10 mouse cellular contexts compared by ENCODE assay signal in genomic region chr17:63145311-63145741, GRCm38 (mm10).
DNase-seq lines count a peak whose midpoint lies in the region; ATAC-seq and TF ChIP-seq lines count a peak whose summit lies in the region.
"Had no signal": no experiment of that assay in that cellular context is flagged by ENCODE, and none has a peak within 500 bp of the region (broad histone marks: within the 10 kb centered on the region; RNA-seq: fewer than 3 reads in every experiment).

No protein-coding gene starts in this region.

- H3K27me3 ChIP-seq in embryonic facial prominence, embryonic 12.5 days: no peaks in the 10 kb centered on the region
- no peaks in the 10 kb centered on the region for H3K27me3 ChIP-seq in hindbrain, embryonic 14.5 days (ENCODE audit: control insufficient read depth, insufficient read depth, low read length)
- H3K27me3 ChIP-seq in neural tube, embryonic 14.5 days (ENCODE audit: control insufficient read depth, insufficient read depth, low read length): no peaks in the 10 kb centered on the region
- H3K27me3 ChIP-seq in liver, embryonic 12.5 days (replicated peaks): no peaks in the 10 kb centered on the region

- no peak overlapping the region for H3K9ac ChIP-seq in embryonic facial prominence, embryonic 12.5 days
- H3K9ac ChIP-seq in hindbrain, embryonic 14.5 days: 0 out of 2 replicates have a peak overlapping the region, but pooled peaks have one; percentile 22
- H3K9ac ChIP-seq in neural tube, embryonic 14.5 days (replicated peaks; ENCODE audit: low read depth, low read length): 0 out of 2 replicates have a peak overlapping the region, but pooled peaks have one; percentile 32
- H3K9ac ChIP-seq in liver, embryonic 12.5 days: no peak overlapping the region
- H3K9ac ChIP-seq: lung, embryonic 14.5 days had no signal

- no peak overlapping the region for H3K4me3 ChIP-seq in left cerebral cortex, adult 2 months
- H3K4me3 ChIP-seq in embryonic facial prominence, embryonic 12.5 days: no peak overlapping the region
- no peak overlapping the region for H3K4me3 ChIP-seq in hindbrain, embryonic 14.5 days (replicated peaks; ENCODE audit: low read length)
- H3K4me3 ChIP-seq in neural tube, embryonic 14.5 days (ENCODE audit: low read depth, low read length): no peak overlapping the region
- no peak overlapping the region for H3K4me3 ChIP-seq in liver, embryonic 12.5 days

- no peak overlapping the region for H3K4me2 ChIP-seq in embryonic facial prominence, embryonic 12.5 days (replicated peaks)
- H3K4me2 ChIP-seq in hindbrain, embryonic 14.5 days (replicated peaks): peak overlapping the region; percentile 14; the same call in 1 of the 2 replicates
- H3K4me2 ChIP-seq in neural tube, embryonic 14.5 days (ENCODE audit: low read depth, low read length): 0 out of 2 replicates have a peak overlapping the region, but pooled peaks have one; percentile 3
- H3K4me2 ChIP-seq in liver, embryonic 12.5 days: no peak overlapping the region
- H3K4me2 ChIP-seq: lung, embryonic 14.5 days had no signal

- H3K27ac ChIP-seq in left cerebral cortex, adult 2 months: peak overlapping the region; percentile 54
- H3K27ac ChIP-seq in embryonic facial prominence, embryonic 12.5 days: 0 out of 2 replicates have a peak overlapping the region, but pooled peaks have one; percentile 30
- H3K27ac ChIP-seq in hindbrain, embryonic 14.5 days: peak overlapping the region; percentile 83
- peak overlapping the region; percentile 78 for H3K27ac ChIP-seq in neural tube, embryonic 14.5 days (ENCODE audit: low read depth, low read length)
- H3K27ac ChIP-seq in liver, embryonic 12.5 days: no peak overlapping the region

- H3K4me1 ChIP-seq in embryonic facial prominence, embryonic 12.5 days: peaks cover 8% of the 10 kb centered on the region; the same call in 1 of the 2 replicates
- H3K4me1 ChIP-seq in hindbrain, embryonic 14.5 days (replicated peaks; ENCODE audit: control insufficient read depth, insufficient read depth, low read length): peaks cover 40% of the 10 kb centered on the region
- peaks cover 24% of the 10 kb centered on the region for H3K4me1 ChIP-seq in neural tube, embryonic 14.5 days (ENCODE audit: control insufficient read depth, insufficient read depth, low read length)
- H3K4me1 ChIP-seq in liver, embryonic 12.5 days: 0 out of 2 replicates have a peak, but pooled peaks cover 12% of the 10 kb centered on the region

- intact Hi-C loops in left cerebral cortex, adult 2 months (cut with DNase I): loop anchor here (5.0 kb wide), 1 partner anchor 68 kb away; no protein-coding TSS in a partner anchor
- intact Hi-C loops in left cerebral cortex, postnatal 14 days (cut with DNase I): no loop called here

- DNase-seq in left cerebral cortex, adult 2 months (ENCODE audit: extremely low spot score in 1 of 2, low spot score in 2 of 2): no peak
- no peak for DNase-seq in left cerebral cortex, postnatal 14 days (ENCODE audit: low spot score in 2 of 2)
- DNase-seq in hindbrain, embryonic 14.5 days (ENCODE audit: low spot score): peak; percentile 57
- DNase-seq in urinary bladder, postnatal 4 days (ENCODE audit: low spot score in 2 of 2): no peak
- DNase-seq in gastrocnemius, adult 18-20 months (ENCODE audit: low spot score): no peak
- DNase-seq: thymus, adult 18-20 months had no signal

- ATAC-seq in embryonic facial prominence, embryonic 12.5 days (ENCODE audit: insufficient number of reproducible peaks, insufficient read depth, low FRiP score, low TSS enrichment): no peak
- ATAC-seq in hindbrain, embryonic 14.5 days (ENCODE audit: low FRiP score): peak; percentile 81
- ATAC-seq in neural tube, embryonic 14.5 days (ENCODE audit: low read depth): peak; percentile 85
- no peak for ATAC-seq in liver, embryonic 12.5 days

- no peak for TF ChIP-seq CTCF in left cerebral cortex, adult 2 months (IDR thresholded peaks at IDR 0.05)

- no peaks in the 10 kb centered on the region for H3K36me3 ChIP-seq in embryonic facial prominence, embryonic 12.5 days
- no peaks in the 10 kb centered on the region for H3K36me3 ChIP-seq in hindbrain, embryonic 14.5 days (replicated peaks; ENCODE audit: control insufficient read depth, insufficient read depth)
- H3K36me3 ChIP-seq in neural tube, embryonic 14.5 days (ENCODE audit: control insufficient read depth, insufficient read depth, low read length): no peaks in the 10 kb centered on the region
- H3K36me3 ChIP-seq in liver, embryonic 12.5 days: no peaks in the 10 kb centered on the region

- H3K9me3 ChIP-seq in embryonic facial prominence, embryonic 12.5 days: no peaks in the 10 kb centered on the region
- no peaks in the 10 kb centered on the region for H3K9me3 ChIP-seq in hindbrain, embryonic 14.5 days (ENCODE audit: control insufficient read depth, low read length)
- no peaks in the 10 kb centered on the region for H3K9me3 ChIP-seq in neural tube, embryonic 14.5 days (ENCODE audit: control insufficient read depth, low read length)
- H3K9me3 ChIP-seq in liver, embryonic 12.5 days (replicated peaks): no peaks in the 10 kb centered on the region

- 61% methylated on average over 5 of the region's 5 CpGs for WGBS in embryonic facial prominence, embryonic 12.5 days
- 8% methylated on average over 5 of the region's 5 CpGs for WGBS in hindbrain, embryonic 14.5 days
- WGBS in neural tube, embryonic 14.5 days: 11% methylated on average over 5 of the region's 5 CpGs
- 66% methylated on average over 5 of the region's 5 CpGs for WGBS in liver, embryonic 12.5 days (ENCODE audit: insufficient replicate concordance)

Comparison
In these comparisons a context has a peak if more than half of its experiments do, and no peak if none do; other contexts are left out.
1. ATAC-seq: peak in hindbrain, embryonic 14.5 days (single experiment) and neural tube, embryonic 14.5 days (single experiment); none in embryonic facial prominence, embryonic 12.5 days (single experiment) and liver, embryonic 12.5 days (single experiment).
2. H3K4me2 ChIP-seq: peak in hindbrain, embryonic 14.5 days (single experiment) and neural tube, embryonic 14.5 days (single experiment); none in embryonic facial prominence, embryonic 12.5 days (single experiment) and liver, embryonic 12.5 days (single experiment).
3. H3K9ac ChIP-seq: peak in hindbrain, embryonic 14.5 days (single experiment) and neural tube, embryonic 14.5 days (single experiment); none in embryonic facial prominence, embryonic 12.5 days (single experiment) and liver, embryonic 12.5 days (single experiment).